Mouse (Mus musculus) gastrocnemius, postnatal 36 days (tissue): ENCODE data around the gene Slc43a2. TPM values are rescaled to one million over a fixed set of nuclear protein-coding genes. Genes with fewer than 3 reads are reported as not detected.
A peak's percentile ranks its signal among the peaks of the same experiment; 100 is the strongest.
"Not testable (repeated sequence)": the region's sequence is repeated elsewhere in the genome, so short reads cannot be mapped to it uniquely, and the experiment has no call there.

Source experiments
- DNase-seq, 2 experiments: peaks; one replicate each; pipeline ENCODE4 v3.0.0; 2022
- intact Hi-C: fragments of 180-260 bp; cut with DNase I; formaldehyde crosslinking; loops from one replicate; pipeline ENCODE4 v1.15.1; 2025
- total RNA-seq, 2 experiments: library from RNA; stranded (reverse); gene quantifications; 2 replicates each; pipeline ENCODE4 v1.2.3; 2021

Gene Slc43a2
- total RNA-seq, 2 experiments from 2014 or later = 17.6 to 26.9 TPM

- intact Hi-C loops = no loop called here
- DNase-seq = no peak
Observed at GRCm38 (mm10) chr11:75544713-75545112, 13.2 kb downstream of the Slc43a2 start.

GRCm38 (mm10) chr11:75546057-75546456, 14.6 kb downstream of the Slc43a2 start:
- intact Hi-C loops = no loop called here
- no peak for DNase-seq

- intact Hi-C loops = no loop called here
- no peak for DNase-seq
Observed at GRCm38 (mm10) chr11:75549658-75550111, 18.2 kb downstream of the Slc43a2 start.

- intact Hi-C loops = no loop called here
- peak in 1 of 2 experiments; percentile 38 for DNase-seq
Observed at GRCm38 (mm10) chr11:75550200-75550946, 18.9 kb downstream of the Slc43a2 start.

GRCm38 (mm10) chr11:75551321-75551720, 19.8 kb downstream of the Slc43a2 start:
- DNase-seq = no peak
- intact Hi-C loops = no loop called here

GRCm38 (mm10) chr11:75551961-75552441, 20.5 kb downstream of the Slc43a2 start:
- intact Hi-C loops = no loop called here
- peak; percentile 60 to 65 for DNase-seq

- DNase-seq = no peak
- intact Hi-C loops = no loop called here
Observed at GRCm38 (mm10) chr11:75552906-75553482, 21.5 kb downstream of the Slc43a2 start.

- DNase-seq = not testable (repeated sequence)
Observed at GRCm38 (mm10) chr11:75556006-75556405, 24.5 kb downstream of the Slc43a2 start.

GRCm38 (mm10) chr11:75557142-75557541, 25.6 kb downstream of the Slc43a2 start:
- no peak for DNase-seq
- intact Hi-C loops = no loop called here

More at GRCm38 (mm10) chr11:75556006-75556405, 24.5 kb downstream of the Slc43a2 start:
- intact Hi-C loops = not testable (repeated sequence)

GRCm38 (mm10) chr11:75558101-75558500, 26.6 kb downstream of the Slc43a2 start:
- intact Hi-C loops = no loop called here

GRCm38 (mm10) chr11:75559870-75560504, 28.5 kb downstream of the Slc43a2 start:
- DNase-seq = no peak
- intact Hi-C loops = no loop called here

More at GRCm38 (mm10) chr11:75558101-75558500, 26.6 kb downstream of the Slc43a2 start:
- DNase-seq = no peak

GRCm38 (mm10) chr11:75560530-75561409, 29.3 kb downstream of the Slc43a2 start:
- no peak for DNase-seq

GRCm38 (mm10) chr11:75561410-75561791, 29.9 kb downstream of the Slc43a2 start:
- DNase-seq = no peak
- intact Hi-C loops = no loop called here

More at GRCm38 (mm10) chr11:75560530-75561409, 29.3 kb downstream of the Slc43a2 start:
- intact Hi-C loops = no loop called here

- no peak for DNase-seq
- intact Hi-C loops = no loop called here
Observed at GRCm38 (mm10) chr11:75562840-75563239, 31.3 kb downstream of the Slc43a2 start.

- DNase-seq = peak; percentile 26 to 44
- intact Hi-C loops = no loop called here
Observed at GRCm38 (mm10) chr11:75563851-75564548, 32.5 kb downstream of the Slc43a2 start.

GRCm38 (mm10) chr11:75565849-75566248, 34.4 kb downstream of the Slc43a2 start:
- peak; percentile 77 to 79 for DNase-seq
- intact Hi-C loops = no loop called here

- intact Hi-C loops = no loop called here
Observed at GRCm38 (mm10) chr11:75566276-75567196, 35.0 kb downstream of the Slc43a2 start.

GRCm38 (mm10) chr11:75567346-75568114, 36.0 kb downstream of the Slc43a2 start:
- intact Hi-C loops = no loop called here
- DNase-seq = no peak

More at GRCm38 (mm10) chr11:75566276-75567196, 35.0 kb downstream of the Slc43a2 start:
- DNase-seq = no peak
